Mouse (Mus musculus) midbrain, embryonic 11.5 days (tissue): ENCODE measurements at regions not wholly inside any gene's neighbourhood (a gene's known extent, or its start where the extent isn't known, plus 50 kb on each side); places are given as distances from the start of the nearest gene placed in this dataset.
A peak's percentile ranks its signal among the peaks of the same experiment; 100 is the strongest.

ENCODE experiments used
- ATAC-seq: fragments of 200-750 bp; cut with Nextera tagmentation; 2 replicates; pipeline ENCODE4 v1.8.0; 2017; ENCODE audit warnings: moderate TSS enrichment, moderate library complexity; ENCODE audit not compliant: low FRiP score
- DNase-seq: peaks from one replicate; pipeline ENCODE4 v3.0.0; 2015; ENCODE audit warnings: low spot score; ENCODE audit errors: missing footprints
- H3K27ac ChIP-seq: fragments of 300-500 bp; sonication (generic); 2 replicates; pipeline ENCODE4 v1.5.1; 2014; ENCODE audit warnings: low read depth, low read length
- H3K27me3 ChIP-seq: fragments of 300-500 bp; sonication (generic); 2 replicates; pipeline ENCODE4 v1.6.1; 2014; ENCODE audit warnings: mild to moderate bottlenecking, low read length, moderate library complexity, mixed read lengths; ENCODE audit not compliant: control insufficient read depth, insufficient read depth
- H3K36me3 ChIP-seq: fragments of 300-500 bp; sonication (generic); 2 replicates; pipeline ENCODE4 v1.6.1; 2014; ENCODE audit warnings: mild to moderate bottlenecking, low read length, moderate library complexity, mixed read lengths; ENCODE audit not compliant: control insufficient read depth, insufficient read depth
- H3K4me1 ChIP-seq: fragments of 300-500 bp; sonication (generic); 2 replicates; pipeline ENCODE4 v1.6.1; 2014; ENCODE audit warnings: low read length; ENCODE audit not compliant: control insufficient read depth, insufficient read depth
- H3K4me2 ChIP-seq: fragments of 300-500 bp; sonication (generic); 2 replicates; pipeline ENCODE4 v1.6.1; 2014; ENCODE audit warnings: mild to moderate bottlenecking, moderate library complexity
- H3K4me3 ChIP-seq: fragments of 300-500 bp; sonication (generic); 2 replicates; pipeline ENCODE4 v1.5.1; 2014; ENCODE audit warnings: low read depth, low read length
- H3K9ac ChIP-seq: fragments of 300-500 bp; sonication (generic); 2 replicates; pipeline ENCODE4 v1.6.1; 2014; ENCODE audit warnings: low read length
- H3K9me3 ChIP-seq: fragments of 300-500 bp; sonication (generic); 2 replicates; pipeline ENCODE4 v1.6.1; 2016; ENCODE audit warnings: low read length; ENCODE audit not compliant: control insufficient read depth
- WGBS: fragments of 180-500 bp; shearing (Covaris S2); extraction: QIAGEN DNeasy Blood & Tissue Kit; methylation state at CpG from one replicate; pipeline ENCODE4 v1.1.7; 2014; 5-methylcytosine and 5-hydroxymethylcytosine counted together

DNA sequence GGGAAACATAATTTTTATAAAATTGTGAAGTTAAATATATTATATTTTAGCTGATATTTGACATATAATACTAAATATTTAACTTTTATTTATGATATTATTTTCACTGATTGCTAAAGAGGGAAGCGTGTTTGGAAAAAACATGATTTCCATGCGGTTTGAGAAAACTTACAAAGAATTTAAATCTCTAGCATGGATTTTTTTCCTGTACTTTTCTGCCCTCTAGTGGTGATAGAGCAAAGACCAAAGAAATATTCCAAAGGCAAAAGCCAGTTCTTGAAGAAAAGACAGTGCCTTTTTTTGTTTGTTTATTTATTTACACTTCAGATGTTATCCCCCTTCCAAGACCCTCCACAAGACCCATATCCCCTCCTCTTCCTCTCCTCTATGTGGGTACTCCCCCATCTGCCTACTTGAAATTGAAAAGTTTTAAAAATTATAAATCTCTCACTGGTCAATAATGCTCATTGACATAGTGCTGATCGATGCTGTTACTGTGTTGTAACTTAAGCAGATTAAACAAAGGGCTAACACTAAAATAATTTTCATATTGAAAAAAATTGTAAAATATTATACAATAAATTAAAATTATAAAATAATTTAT, 131.1 kb upstream of the Rgs1 start:
- Histone ChIP-seq H3K4me1 (no peaks in the 10 kb centered on the region), H3K36me3 (no peaks in the 10 kb centered on the region), H3K27me3 (no peaks in the 10 kb centered on the region), H3K27ac (no peak overlapping the region), H3K9ac (no peak overlapping the region), H3K4me3 (no peak overlapping the region), H3K9me3 (no peaks in the 10 kb centered on the region), H3K4me2 (no peak overlapping the region)
- 54% methylated on average over 3 of the region's 3 CpGs for WGBS
- peak; percentile 87 for DNase-seq
- peak; percentile 48; the same call in 1 of the 2 replicates for ATAC-seq

DNA sequence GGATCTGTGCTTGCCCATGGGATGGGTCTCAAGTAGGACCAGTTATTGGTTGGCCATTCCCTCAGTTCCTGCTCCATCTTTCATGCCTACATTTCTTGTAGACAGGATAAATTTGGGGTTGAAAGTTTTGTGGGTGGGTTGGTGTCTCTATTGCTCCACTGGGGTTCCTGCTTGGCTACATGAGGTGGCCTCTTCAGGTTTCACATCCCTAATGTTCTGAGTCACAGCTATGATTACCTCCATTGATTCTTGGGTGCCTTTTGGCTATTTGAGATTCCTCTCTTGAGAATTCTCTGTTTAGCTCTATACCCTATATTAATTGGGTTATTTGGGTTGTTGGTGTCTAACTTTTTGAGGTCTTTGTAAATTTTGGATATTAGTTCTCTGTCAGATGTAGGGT, 125.1 kb upstream of the Rgs1 start:
- Histone ChIP-seq H3K9ac (no peak overlapping the region), H3K27me3 (no peaks in the 10 kb centered on the region), H3K4me1 (no peaks in the 10 kb centered on the region), H3K4me3 (no peak overlapping the region), H3K36me3 (no peaks in the 10 kb centered on the region), H3K27ac (no peak overlapping the region), H3K9me3 (no peaks in the 10 kb centered on the region), H3K4me2 (no peak overlapping the region)
- no peak for ATAC-seq
- DNase-seq = no peak

GRCm38 (mm10) chr1:144367492-144367891, 118.5 kb upstream of the Rgs1 start:
- Histone ChIP-seq H3K9ac (no peak overlapping the region), H3K36me3 (no peaks in the 10 kb centered on the region), H3K4me3 (no peak overlapping the region), H3K4me2 (no peak overlapping the region), H3K4me1 (no peaks in the 10 kb centered on the region), H3K27ac (no peak overlapping the region), H3K9me3 (no peaks in the 10 kb centered on the region), H3K27me3 (no peaks in the 10 kb centered on the region)
- 84% methylated on average over 3 of the region's 3 CpGs for WGBS
- ATAC-seq (no peak), DNase-seq (no peak)

GRCm38 (mm10) chr1:144355560-144356310, 106.7 kb upstream of the Rgs1 start:
- no peak overlapping the region for H3K27ac ChIP-seq
- no peak overlapping the region for H3K4me3 ChIP-seq
- no peak for DNase-seq
- WGBS = 88% methylated on average over 4 of the region's 4 CpGs
- no peaks in the 10 kb centered on the region for H3K9me3 ChIP-seq
- no peaks in the 10 kb centered on the region for H3K4me1 ChIP-seq
- H3K36me3 ChIP-seq = no peaks in the 10 kb centered on the region
- no peak for ATAC-seq
- H3K9ac ChIP-seq = no peak overlapping the region
- H3K27me3 ChIP-seq = no peaks in the 10 kb centered on the region
- H3K4me2 ChIP-seq = no peak overlapping the region

DNA sequence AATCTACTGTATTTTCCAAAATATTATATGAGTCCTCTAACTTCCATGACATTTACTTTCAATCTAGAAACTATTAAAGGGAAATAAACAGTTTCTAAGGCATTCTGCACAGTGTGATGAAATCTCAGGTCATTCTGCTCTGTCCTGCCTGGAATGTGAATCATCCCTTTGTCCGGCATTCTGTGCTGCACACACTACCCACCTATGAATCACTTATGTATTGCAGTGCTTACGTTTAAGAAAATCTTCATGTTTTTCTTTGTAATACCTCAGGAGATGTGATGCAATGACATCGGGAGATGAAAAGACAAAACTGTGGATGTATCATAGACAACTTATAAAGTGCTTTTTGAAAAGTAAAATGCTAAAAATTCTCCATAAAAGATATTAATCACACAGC, 106.0 kb upstream of the Rgs1 start:
- no peak overlapping the region for H3K27ac ChIP-seq
- H3K36me3 ChIP-seq = no peaks in the 10 kb centered on the region
- H3K9me3 ChIP-seq = no peaks in the 10 kb centered on the region
- 91% methylated on average over 3 of the region's 3 CpGs for WGBS
- no peak overlapping the region for H3K9ac ChIP-seq
- no peak overlapping the region for H3K4me2 ChIP-seq
- DNase-seq = no peak
- no peak for ATAC-seq
- H3K27me3 ChIP-seq = no peaks in the 10 kb centered on the region
- no peaks in the 10 kb centered on the region for H3K4me1 ChIP-seq
- no peak overlapping the region for H3K4me3 ChIP-seq

- no peak overlapping the region for H3K9ac ChIP-seq
- no peaks in the 10 kb centered on the region for H3K36me3 ChIP-seq
- no peaks in the 10 kb centered on the region for H3K4me1 ChIP-seq
- no peak for ATAC-seq
- H3K9me3 ChIP-seq = no peaks in the 10 kb centered on the region
- H3K27ac ChIP-seq = no peak overlapping the region
- DNase-seq = no peak
- no peak overlapping the region for H3K4me3 ChIP-seq
- no peak overlapping the region for H3K4me2 ChIP-seq
- H3K27me3 ChIP-seq = no peaks in the 10 kb centered on the region
Measured at GRCm38 (mm10) chr1:144353320-144353719, 104.3 kb upstream of the Rgs1 start.

- no peak for ATAC-seq
Measured at GRCm38 (mm10) chr1:144343820-144344219, 94.8 kb upstream of the Rgs1 start.

DNA sequence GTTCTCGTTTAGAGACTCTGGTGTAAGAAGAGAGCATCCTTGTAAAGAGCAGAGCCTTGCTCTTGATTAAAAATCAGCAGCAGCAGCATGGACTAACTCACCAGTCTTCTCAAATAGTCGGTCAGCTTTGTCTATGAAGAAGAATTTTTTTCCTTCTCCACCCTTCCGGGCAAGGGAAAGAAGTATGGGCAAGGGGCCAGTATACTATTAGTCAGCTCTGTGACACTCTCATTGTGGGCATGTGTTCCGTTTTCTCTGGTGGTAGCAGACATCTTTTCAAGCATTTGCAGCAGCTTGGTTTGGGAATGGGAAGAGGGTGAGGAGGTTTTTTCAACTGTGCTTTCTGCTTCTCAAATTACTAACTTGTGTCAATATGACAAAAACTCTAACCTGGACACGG, 94.3 kb upstream of the Rgs1 start:
- no peak overlapping the region for H3K9ac ChIP-seq
- no peaks in the 10 kb centered on the region for H3K9me3 ChIP-seq
- DNase-seq = no peak
- no peak overlapping the region for H3K4me3 ChIP-seq
- no peaks in the 10 kb centered on the region for H3K36me3 ChIP-seq
- ATAC-seq = no peak
- no peak overlapping the region for H3K4me2 ChIP-seq
- WGBS = 83% methylated on average over 5 of the region's 5 CpGs
- H3K27me3 ChIP-seq = no peaks in the 10 kb centered on the region
- no peak overlapping the region for H3K27ac ChIP-seq
- no peaks in the 10 kb centered on the region for H3K4me1 ChIP-seq

More at GRCm38 (mm10) chr1:144343820-144344219, 94.8 kb upstream of the Rgs1 start:
- H3K9ac ChIP-seq = no peak overlapping the region
- 91% methylated on average over 1 of the region's 1 CpGs for WGBS
- DNase-seq = no peak
- no peaks in the 10 kb centered on the region for H3K9me3 ChIP-seq
- H3K4me1 ChIP-seq = no peaks in the 10 kb centered on the region
- H3K27me3 ChIP-seq = no peaks in the 10 kb centered on the region
- no peak overlapping the region for H3K4me3 ChIP-seq
- no peak overlapping the region for H3K4me2 ChIP-seq
- H3K36me3 ChIP-seq = no peaks in the 10 kb centered on the region
- no peak overlapping the region for H3K27ac ChIP-seq

- Histone ChIP-seq H3K4me2 (no peak overlapping the region), H3K27me3 (no peaks in the 10 kb centered on the region), H3K9me3 (no peaks in the 10 kb centered on the region), H3K36me3 (no peaks in the 10 kb centered on the region), H3K4me3 (no peak overlapping the region), H3K4me1 (no peaks in the 10 kb centered on the region), H3K9ac (no peak overlapping the region), H3K27ac (no peak overlapping the region)
- 88% methylated on average over 2 of the region's 2 CpGs for WGBS
- ATAC-seq (no peak), DNase-seq (no peak)
Measured at GRCm38 (mm10) chr1:144337572-144337971, 88.5 kb upstream of the Rgs1 start.
